Mouse (Mus musculus) G1E (cell line): ENCODE results near the gene Itga1. TPM values are rescaled to one million over a fixed set of nuclear protein-coding genes. Genes with fewer than 3 reads are reported as not detected.

ENCODE experiments used
- ATAC-seq: 2 replicates; pipeline ENCODE4 v1.8.0; 2016; ENCODE audit warnings: mild to moderate bottlenecking; ENCODE audit not compliant: insufficient number of reproducible peaks, poor library complexity, low FRiP score, severe bottlenecking; ENCODE audit errors: extremely low read depth
- DNase-seq: peaks from one replicate; pipeline ENCODE4 v3.0.0; 2012; ENCODE audit warnings: low spot score
- H3K27me3 ChIP-seq: 2 replicates; pipeline ENCODE4 v1.6.1; 2012; ENCODE audit warnings: mild to moderate bottlenecking, low read length, inconsistent platforms; ENCODE audit not compliant: insufficient read depth
- H3K36me3 ChIP-seq: replicated peaks from 2 replicates; pipeline ENCODE3; 2012; ENCODE audit warnings: mild to moderate bottlenecking, inconsistent platforms
- H3K4me1 ChIP-seq: 2 replicates; pipeline ENCODE4 v1.6.1; 2012; ENCODE audit warnings: low read depth, low read length, inconsistent platforms, mixed read lengths; ENCODE audit not compliant: insufficient read depth
- H3K4me3 ChIP-seq: 2 replicates; pipeline ENCODE4 v1.5.1; 2012; ENCODE audit warnings: low read depth, mild to moderate bottlenecking, inconsistent platforms, low read length, moderate library complexity, mixed read lengths
- H3K9me3 ChIP-seq: replicated peaks from 2 replicates; pipeline ENCODE4 v1.6.1; 2012; ENCODE audit warnings: inconsistent platforms
- CTCF ChIP-seq: IDR thresholded peaks from 2 replicates; pipeline ENCODE4 v1.5.1; 2012; ENCODE audit warnings: low read depth, low read length, inconsistent platforms, mixed read lengths
- GATA1 ChIP-seq: IDR thresholded peaks from 2 replicates; pipeline ENCODE4 v1.6.1; 2012; ENCODE audit warnings: borderline replicate concordance, low read length, inconsistent platforms, mixed read lengths
- GATA2 ChIP-seq: IDR thresholded peaks from 2 replicates; pipeline ENCODE4 v1.6.1; 2012; ENCODE audit warnings: low read depth, low read length, inconsistent platforms, borderline replicate concordance
- POLR2AphosphoS5 ChIP-seq: IDR thresholded peaks from 2 replicates; pipeline ENCODE4 v1.6.1; 2012; ENCODE audit warnings: low read depth, low read length, inconsistent platforms; ENCODE audit not compliant: insufficient replicate concordance
- TAL1 ChIP-seq: conservative IDR thresholded peaks from 2 replicates; pipeline ENCODE4 v1.6.1; 2012; ENCODE audit warnings: low read depth, low read length, inconsistent platforms, mixed read lengths
- polyA plus RNA-seq: library from polyadenylated mRNA; stranded (reverse); fragments of >175 nt; gene quantifications from 2 replicates; pipeline ENCODE4 v1.2.3, GENCODE M21; 2012
- total RNA-seq, 2 experiments: library from RNA; stranded (forward) in 1 of 2; stranded (reverse) in 1 of 2; fragments of 200-1000 nt in 1 of 2; fragments of >200 nt in 1 of 2; fragmentation: Nextera tagmentation in 1 of 2; gene quantifications; 2 replicates each; pipeline ENCODE4 v1.2.3; 2014 to 2017

Gene Itga1
- total and polyA plus RNA-seq, 3 experiments: 0.44 TPM; not detected in 2

- Histone ChIP-seq H3K36me3 (no peaks in the 10 kb centered on the region), H3K9me3 (no peaks in the 10 kb centered on the region), H3K27me3 (peaks cover 42% of the 10 kb centered on the region), H3K4me1 (no peaks in the 10 kb centered on the region), H3K4me3 (no peak overlapping the region)
- no peak for DNase-seq
- TF ChIP-seq GATA1 (no peak), CTCF (no peak), POLR2AphosphoS5 (no peak), TAL1 (no peak), GATA2 (no peak)
- ATAC-seq: no peak
These were observed 1.2 kb downstream of the Itga1 start for GRCm38 (mm10) chr13:115100381-115101177.

DNA sequence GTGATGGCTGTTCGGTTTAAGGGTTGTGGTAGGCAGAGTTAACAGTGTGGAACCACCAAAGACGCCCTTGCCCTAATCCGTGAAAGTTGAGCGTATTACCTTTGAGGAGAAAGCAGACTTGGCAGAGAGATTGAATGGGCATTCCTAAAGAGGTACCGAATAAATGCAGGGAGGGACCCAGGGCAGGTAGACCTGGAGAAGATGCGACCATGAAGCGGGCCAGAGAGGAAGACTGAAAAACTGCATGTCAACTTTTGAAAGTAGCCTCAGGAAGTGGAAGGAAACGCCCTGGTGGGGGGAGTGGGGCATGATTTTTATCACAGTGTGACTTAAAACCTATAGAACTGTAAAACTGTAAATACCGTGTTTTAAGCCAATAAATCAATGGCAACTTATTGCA is 2.4 kb downstream of the Itga1 start:
- no peak for ATAC-seq
- H3K4me1 ChIP-seq: no peaks in the 10 kb centered on the region

GRCm38 (mm10) chr13:115098227-115098626 is 3.5 kb downstream of the Itga1 start:
- H3K4me3 ChIP-seq: no peak overlapping the region
- no peak for DNase-seq
- ATAC-seq: no peak
- peaks cover 39% of the 10 kb centered on the region for H3K27me3 ChIP-seq
- no peaks in the 10 kb centered on the region for H3K9me3 ChIP-seq
- no peaks in the 10 kb centered on the region for H3K36me3 ChIP-seq
- peaks cover 5% of the 10 kb centered on the region for H3K4me1 ChIP-seq
- TF ChIP-seq TAL1: no peak
- no peak for TF ChIP-seq CTCF
- no peak for TF ChIP-seq GATA2
- TF ChIP-seq POLR2AphosphoS5: no peak
- no peak for TF ChIP-seq GATA1

More for the DNA sequence above, 2.4 kb downstream of the Itga1 start:
- Histone ChIP-seq H3K9me3 (no peaks in the 10 kb centered on the region), H3K36me3 (no peaks in the 10 kb centered on the region), H3K4me3 (no peak overlapping the region), H3K27me3 (peaks cover 42% of the 10 kb centered on the region)
- DNase-seq: no peak
- no peak for TF ChIP-seq POLR2AphosphoS5
- TF ChIP-seq GATA2: no peak
- no peak for TF ChIP-seq GATA1
- no peak for TF ChIP-seq CTCF
- no peak for TF ChIP-seq TAL1

DNA sequence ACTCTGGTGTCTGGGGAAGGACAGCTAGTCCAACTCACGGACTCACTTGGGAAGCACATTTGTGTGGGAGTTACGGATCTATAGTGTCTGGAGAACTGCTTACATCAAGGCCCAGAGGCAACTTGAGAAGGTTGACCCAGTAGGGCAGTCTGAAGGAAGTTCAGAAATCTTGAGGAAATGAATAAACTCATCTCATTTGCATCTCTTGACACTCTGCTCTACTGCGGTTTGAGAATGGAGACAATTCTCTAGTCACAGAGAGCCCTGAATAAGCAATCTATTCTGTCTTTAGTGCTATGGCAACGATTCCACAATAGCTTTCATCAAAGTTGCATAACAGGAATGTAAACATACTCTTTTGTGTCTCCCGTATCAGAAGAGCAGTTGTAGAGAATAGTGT is 4.8 kb downstream of the Itga1 start:
- H3K27me3 ChIP-seq: peaks cover 32% of the 10 kb centered on the region
- H3K4me3 ChIP-seq: no peak overlapping the region
- DNase-seq (no peak), ATAC-seq (no peak)
- H3K9me3 ChIP-seq: no peaks in the 10 kb centered on the region
- H3K4me1 ChIP-seq: peaks cover 6% of the 10 kb centered on the region
- no peak for TF ChIP-seq TAL1
- TF ChIP-seq CTCF: no peak
- TF ChIP-seq GATA1: no peak
- TF ChIP-seq GATA2: no peak
- no peak for TF ChIP-seq POLR2AphosphoS5
- H3K36me3 ChIP-seq: no peaks in the 10 kb centered on the region

- H3K9me3 ChIP-seq: no peaks in the 10 kb centered on the region
- DNase-seq: no peak
- TF ChIP-seq POLR2AphosphoS5 (no peak), CTCF (no peak), TAL1 (no peak), GATA1 (no peak), GATA2 (no peak)
- H3K27me3 ChIP-seq: peaks cover 25% of the 10 kb centered on the region
- no peak overlapping the region for H3K4me3 ChIP-seq
- H3K4me1 ChIP-seq: peaks cover 11% of the 10 kb centered on the region
- no peaks in the 10 kb centered on the region for H3K36me3 ChIP-seq
- ATAC-seq: no peak
These were observed 5.5 kb downstream of the Itga1 start for GRCm38 (mm10) chr13:115096216-115096615.

GRCm38 (mm10) chr13:115095392-115095791 is 6.4 kb downstream of the Itga1 start:
- TF ChIP-seq TAL1 (no peak), POLR2AphosphoS5 (no peak), CTCF (no peak), GATA2 (no peak), GATA1 (no peak)
- no peak for ATAC-seq
- Histone ChIP-seq H3K36me3 (no peaks in the 10 kb centered on the region), H3K9me3 (no peaks in the 10 kb centered on the region), H3K4me3 (no peak overlapping the region), H3K4me1 (peaks cover 19% of the 10 kb centered on the region), H3K27me3 (peaks cover 18% of the 10 kb centered on the region)
- DNase-seq: no peak
